Mouse (Mus musculus): Measurements from ENCODE around the gene Pgap1. TPM values are rescaled to one million over a fixed set of nuclear protein-coding genes. Genes with fewer than 3 reads are reported as not detected.

Gene Pgap1
- polyA plus RNA-seq, 1 experiment from 2014 or later = 32.1 TPM

Other genes with a start within 250 kb of the Pgap1 start
- gene Gtf3c3, start 118.7 kb downstream of the Pgap1 start, polyA plus RNA-seq (2016; fragmentation: Nextera tagmentation; extraction: Ambion mirVana) = 32.7 and 33.5 TPM in 2 replicates